Mouse (Mus musculus) layer of hippocampus, postnatal 14 days (tissue): ENCODE measurements around the gene Dpf1. TPM values are rescaled to one million over a fixed set of nuclear protein-coding genes. Genes with fewer than 3 reads are reported as not detected.
A peak's percentile ranks its signal among the peaks of the same experiment; 100 is the strongest.

Source experiments
- DNase-seq, 2 experiments: peaks; one replicate each; pipeline ENCODE4 v3.0.0; 2021 to 2022; ENCODE audit warnings: low spot score in 2 of 2, mixed read lengths in 1 of 2
- total RNA-seq, 2 experiments: library from RNA; stranded (reverse); gene quantifications; 2 replicates each; pipeline ENCODE4 v1.2.3; 2021

Gene Dpf1
- total RNA-seq, 2 experiments from 2014 or later, result 96.1 to 111 TPM

DNA sequence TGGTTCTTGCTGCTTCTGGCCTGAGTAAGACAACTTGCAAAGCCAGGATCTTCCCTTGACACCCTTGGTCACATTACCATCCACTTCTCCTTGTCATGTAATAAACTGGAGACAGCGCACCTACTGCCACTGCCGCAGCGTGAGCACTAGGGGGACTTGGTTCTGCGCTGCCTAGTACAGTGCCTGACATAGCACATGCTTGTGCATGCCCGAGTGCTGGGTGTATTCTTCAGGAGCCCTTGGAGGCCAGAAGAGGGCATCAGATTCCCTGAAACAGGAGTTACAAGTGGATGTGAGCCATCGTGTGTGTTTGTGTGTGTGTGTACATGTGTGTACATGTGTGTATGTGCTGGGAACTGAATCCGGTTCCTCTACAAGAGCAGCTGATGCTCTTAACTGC, 16.3 kb upstream of the Dpf1 start:
- no peak for DNase-seq

DNA sequence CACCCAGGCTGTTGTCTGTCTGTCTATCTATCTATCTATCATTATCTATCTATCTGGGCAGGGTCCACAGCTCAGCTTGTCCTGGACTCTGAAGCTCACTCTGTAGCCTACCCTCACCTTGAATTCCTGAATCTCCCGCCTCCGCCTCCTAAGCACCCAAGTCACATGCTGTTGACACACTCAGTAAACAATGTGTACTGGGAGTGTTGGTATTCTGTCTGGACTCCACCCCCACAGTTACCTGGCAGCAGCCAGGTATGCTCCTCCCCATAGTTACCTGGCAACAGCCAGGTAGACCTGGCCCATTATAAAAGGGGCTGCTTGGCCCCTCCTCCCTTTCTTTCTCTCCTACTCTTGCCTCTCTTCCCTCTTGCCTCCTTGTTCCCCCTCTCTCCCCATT, 15.7 kb upstream of the Dpf1 start:
- no peak for DNase-seq

DNA sequence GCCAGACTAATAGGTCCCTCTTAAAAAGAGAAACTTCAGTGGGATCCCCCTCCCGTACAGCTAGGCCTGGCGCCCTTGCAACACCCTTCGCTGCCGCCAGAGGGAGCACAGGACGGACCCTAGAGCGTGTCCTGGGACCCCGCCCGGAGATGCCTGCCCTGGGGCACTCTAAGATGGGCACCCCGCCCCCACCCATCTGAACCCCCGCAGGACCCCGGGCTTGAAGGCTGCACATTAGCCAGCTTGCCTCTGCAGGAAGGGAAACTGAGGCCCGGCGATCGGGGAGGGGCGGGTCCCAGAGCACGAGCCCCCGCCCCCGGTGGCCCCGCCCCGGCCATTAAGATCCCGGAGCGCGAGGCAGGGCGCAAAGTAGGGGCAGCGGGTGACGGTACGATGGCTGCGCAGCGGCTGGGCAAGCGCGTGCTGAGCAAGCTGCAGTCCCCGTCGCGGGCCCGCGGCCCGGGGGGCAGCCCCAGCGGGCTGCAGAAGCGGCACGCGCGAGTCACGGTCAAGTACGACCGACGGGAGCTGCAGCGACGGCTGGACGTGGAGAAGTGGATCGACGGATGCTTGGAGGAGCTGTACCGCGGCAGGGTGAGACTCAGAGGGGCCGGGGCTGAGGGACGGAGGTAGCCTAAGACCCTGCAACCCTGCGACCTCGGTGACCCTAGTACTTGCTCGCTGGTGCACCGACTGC, 14.7 kb upstream of the Dpf1 start, which contains the start of gene Ppp1r14a:
Gene Ppp1r14a, plus strand, starts transcription at position 367 of the 697 bp plus-strand sequence.
- DNase-seq, result peak in 1 of 2 experiments; percentile 42

DNA sequence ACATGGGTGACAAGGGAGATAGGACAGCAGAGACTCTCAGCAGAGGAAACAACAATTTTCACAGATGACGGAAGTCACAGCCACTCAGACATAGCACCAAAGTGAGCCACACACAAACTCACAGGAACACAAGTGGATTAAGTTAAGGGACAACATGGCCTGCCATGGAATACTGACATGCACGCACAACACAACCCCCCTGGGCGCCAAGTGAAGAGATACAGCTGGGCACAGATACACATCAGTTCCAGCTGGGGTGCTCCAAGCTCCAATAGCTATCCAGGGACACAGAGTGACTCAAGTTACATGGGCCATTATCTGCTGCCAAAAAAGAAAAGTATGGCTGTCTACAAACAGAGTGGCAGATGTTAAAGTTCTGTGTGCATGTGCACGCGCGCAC, 13.9 kb upstream of the Dpf1 start:
- no peak for DNase-seq

DNA sequence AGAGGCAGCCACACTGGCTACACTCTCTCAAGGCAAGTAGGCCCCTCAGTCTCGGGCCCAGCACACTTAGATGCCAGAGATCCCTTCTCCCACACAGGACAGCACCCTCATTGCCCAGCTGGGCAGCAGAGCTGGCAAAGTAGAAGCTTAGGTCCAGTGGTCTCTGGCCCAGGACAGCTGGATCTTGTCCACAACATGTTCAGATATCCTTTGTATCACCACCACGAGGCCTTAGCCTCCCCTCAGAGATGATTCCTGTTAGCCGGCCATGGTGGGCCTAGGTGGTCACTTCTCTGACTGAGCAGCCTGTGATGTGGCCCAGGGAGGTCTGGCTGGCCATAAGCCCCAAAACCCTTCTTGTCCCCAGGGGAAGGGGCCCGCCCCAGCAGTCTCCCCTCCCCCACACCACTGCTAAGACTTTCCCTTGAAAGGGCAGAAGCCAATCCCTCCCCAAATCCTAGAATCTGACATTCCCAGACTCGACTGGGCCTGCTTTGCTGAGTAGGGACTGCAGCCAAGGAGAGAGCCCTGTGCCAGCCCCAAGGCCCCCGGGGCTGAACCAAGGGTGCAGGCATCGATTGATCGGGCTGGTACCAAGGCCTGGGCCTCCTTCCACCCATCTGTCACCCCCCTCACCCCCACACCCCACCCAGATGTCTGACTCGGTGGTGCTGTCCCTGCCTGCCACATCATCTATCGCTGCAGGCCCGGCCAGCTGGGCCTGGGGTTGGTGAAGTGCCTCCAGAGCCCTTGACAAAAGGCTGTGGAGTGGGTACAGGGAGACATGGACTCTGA, 12.9 kb upstream of the Dpf1 start:
- DNase-seq, result no peak

DNA sequence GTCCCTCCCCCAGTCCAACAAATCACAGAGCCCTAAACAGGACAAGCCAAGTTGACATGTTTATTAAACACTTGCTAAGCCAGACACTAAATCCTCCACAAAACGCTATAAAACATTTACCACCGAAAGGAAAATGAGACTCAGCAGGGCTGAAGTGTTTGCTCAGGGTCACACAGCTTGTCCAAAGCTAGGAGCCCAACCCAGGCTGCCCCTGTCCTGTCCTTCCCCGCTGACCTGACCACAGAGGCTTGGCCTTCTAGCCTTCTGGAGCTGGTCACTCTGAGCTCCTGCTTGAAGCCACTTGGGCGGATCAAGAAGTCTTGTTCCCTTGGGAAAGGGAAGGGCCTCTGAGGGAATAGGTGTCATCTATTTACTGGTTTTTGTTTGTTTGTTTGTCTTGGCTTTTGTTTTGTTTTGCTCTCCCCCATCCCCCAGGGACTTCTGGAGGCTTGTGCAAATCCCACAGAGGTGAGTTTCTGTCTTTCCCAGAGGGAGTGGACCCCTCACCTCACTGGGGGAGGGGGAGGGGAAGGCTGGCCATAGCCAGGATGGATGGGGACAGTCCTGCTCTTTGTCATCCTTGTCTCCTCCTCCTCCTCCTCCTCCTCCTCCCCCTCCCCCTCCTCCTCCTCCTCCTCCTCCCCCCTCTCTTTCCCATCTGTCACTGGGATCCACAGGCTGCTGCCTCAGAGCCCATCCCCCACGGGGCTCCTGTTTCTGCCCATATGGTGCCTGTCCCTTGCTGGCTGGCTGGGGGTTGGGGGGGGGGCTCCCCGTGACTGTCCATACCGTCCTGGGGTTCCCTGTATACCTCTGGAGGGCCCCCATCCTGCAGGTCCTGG, 11.9 kb upstream of the Dpf1 start:
- no peak for DNase-seq

DNA sequence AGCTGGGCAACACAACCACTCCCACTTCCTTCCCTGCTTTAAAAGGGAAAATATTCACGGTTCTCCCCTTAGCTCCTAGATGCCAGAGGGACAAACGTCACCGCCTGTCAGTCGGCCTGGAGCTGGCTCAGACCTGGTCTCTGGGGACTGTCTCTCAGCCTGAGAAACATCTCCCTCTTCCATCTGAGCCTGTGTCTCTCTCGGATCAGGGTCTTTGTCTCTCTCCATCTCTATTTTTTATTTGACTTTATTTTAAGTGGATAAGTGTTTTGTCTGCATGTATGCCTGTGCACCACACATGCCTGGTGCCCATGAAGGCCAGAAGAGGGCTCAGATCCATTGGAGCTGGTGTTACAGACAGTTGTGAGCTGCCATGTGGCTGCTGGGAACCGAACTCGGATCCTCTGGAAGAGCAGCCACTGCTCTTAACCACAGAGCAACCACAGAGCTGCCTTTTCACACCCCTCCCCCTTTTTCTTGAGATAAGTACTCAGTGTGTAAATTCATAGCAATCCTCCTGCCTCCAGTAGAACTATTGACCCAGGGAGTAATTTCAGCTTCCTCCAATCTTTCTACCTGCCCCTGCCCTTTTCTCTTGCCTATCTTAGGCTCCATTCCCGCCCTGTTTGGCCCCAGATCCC, 11.2 kb upstream of the Dpf1 start:
- DNase-seq, result no peak

DNA sequence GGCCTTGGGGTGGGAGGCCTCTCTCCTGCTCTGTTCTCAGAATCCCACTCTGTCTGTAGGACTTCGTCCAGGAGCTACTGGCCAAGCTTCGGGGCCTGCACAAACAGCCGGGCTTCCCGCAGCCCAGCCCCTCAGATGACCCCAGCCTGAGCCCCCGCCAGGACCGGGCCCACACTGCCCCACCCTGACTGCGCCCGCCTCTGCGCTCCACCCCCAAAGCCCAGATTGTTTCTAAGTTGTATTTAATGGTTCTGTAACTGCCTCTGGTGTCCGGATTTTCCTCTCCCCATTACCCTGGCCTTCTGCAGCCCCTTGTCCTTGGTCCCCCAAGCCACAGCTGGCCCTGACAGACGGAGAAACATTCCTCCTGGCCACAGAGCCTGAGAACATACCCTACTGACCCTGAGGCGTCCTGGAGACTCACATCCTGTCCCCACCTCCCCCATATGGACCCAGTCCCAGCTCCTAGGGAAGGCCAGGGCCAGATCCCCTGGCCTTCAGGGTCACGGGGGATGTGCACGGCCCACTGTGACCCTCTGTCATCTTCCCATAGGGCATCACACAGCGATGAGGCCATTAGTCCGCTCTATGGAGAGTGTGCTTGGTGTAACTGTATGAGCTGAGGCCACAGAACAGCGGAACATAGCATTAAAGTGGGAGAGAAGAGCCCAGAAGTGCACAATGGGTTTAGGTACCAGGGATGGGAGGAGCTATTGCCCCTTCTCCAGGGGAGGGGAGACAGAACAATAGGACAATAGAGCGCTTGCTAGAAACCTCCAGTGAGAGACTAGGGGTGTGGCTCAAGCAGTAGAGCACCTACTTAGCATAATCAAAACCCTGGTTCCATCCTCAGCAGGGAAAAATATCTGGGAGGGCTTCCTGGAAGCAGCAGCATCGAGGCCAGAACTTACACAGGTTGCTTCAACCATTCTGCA, 10.4 kb upstream of the Dpf1 start:
- no peak for DNase-seq

DNA sequence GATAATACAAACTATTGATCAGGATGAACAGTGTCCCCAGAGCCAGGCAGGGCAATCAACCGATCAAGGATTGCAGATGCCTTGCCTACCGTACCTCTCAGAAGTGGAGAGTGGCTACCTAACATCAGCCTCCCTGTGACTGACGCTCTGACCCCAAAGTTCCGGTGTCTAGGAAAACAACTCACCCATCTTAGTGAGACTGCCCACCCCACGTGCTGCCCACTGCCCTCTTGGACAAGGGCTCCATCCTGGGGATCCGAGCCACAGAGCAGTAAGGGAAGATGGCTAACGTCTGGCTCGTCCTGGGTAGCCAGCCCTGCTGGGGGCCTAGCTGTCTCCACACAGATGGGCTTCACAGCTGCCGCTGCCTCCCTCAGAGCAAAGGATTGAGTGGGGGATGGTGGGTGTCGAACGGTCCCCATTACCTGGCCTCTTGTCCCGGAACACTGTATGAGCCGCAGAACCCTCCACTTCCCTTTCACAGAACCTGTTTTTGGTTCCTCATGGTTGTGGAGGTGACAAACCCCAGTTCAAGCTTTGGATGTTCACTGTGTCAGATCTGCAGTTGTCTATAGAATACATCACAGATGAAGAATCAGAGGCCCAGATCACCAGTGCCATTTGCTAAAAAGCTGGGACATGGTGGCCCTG, 9.5 kb upstream of the Dpf1 start:
- no peak for DNase-seq

DNA sequence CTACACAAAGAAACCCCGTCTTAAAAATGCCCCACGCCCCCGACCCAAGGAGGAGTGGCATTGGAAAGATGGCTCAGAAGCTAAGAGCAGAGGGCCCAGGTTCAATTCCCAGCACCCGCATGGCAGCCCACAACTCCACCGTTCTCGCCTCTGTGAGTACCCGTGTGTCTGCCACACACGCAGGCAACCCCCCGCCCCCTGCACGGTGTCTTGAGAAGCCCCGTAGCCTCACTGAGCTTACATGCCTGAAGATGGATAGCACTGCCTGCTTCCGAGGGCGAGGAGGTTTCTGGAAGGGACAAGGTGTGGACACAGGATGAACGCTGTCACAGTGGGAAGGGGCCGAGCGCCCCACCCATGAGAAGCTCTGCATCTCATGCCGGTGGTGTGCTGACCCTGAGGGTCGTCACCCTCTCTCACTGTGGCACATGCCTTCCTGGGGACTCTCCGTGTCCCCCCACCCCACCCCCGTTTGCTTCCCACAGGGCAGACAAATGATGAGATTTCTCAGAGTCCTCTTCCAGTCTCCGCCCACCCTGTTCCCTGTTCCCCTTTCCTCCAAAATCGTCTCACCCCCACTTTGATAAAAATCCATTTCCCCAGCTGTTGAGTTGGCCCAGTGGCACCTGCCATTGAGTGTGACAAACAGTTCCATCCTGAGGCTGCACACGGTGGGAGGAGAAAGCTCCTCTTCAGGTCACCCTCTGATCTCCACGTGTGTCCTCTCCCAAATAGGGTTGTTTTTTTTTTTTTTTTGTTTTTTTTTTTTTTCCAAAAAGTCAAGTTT, 7.7 kb upstream of the Dpf1 start:
- DNase-seq, result no peak

DNA sequence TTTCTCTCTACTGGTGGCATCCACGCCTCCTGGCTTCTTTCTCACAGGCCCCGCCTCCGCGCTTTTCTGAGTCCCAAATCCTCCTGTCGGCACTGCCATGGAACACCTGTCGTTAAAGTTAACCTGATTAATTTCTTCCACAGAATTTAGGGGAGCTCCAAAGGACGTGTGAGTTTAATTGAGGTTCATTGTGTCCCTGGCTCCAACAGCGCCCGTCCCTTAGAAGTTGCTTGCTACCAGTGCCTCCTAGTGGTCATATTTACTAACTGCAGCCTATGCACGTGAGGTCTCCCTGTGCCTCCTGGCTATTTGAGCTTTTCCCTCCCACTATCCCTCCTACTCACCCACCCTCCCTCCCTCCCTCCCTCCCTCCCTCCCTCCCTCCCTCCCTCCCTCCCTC, 6.8 kb upstream of the Dpf1 start:
- peak in 1 of 2 experiments; percentile 71 for DNase-seq

DNA sequence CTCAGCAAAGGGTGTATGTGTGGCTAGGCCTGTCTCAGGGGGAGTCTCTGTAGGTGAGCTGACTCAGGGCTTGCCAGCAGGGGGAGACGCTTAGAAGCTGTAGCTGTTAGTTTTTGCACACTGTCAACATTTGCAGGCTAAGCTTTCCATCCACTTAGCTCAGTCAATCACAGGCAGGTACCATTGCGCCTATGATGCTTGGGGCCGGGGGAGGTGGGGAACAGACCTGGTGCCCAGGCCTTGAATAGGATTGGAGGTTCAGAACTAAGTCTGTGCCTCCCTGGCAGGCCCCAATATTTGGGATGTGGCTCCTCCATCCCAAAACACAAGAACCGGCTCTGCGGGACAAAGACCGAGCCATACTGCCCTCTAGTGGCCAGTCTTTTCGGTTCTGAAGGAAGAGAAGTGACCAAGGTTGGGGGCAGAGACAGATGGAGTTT, 2.6 kb upstream of the Dpf1 start:
- no peak for DNase-seq

DNA sequence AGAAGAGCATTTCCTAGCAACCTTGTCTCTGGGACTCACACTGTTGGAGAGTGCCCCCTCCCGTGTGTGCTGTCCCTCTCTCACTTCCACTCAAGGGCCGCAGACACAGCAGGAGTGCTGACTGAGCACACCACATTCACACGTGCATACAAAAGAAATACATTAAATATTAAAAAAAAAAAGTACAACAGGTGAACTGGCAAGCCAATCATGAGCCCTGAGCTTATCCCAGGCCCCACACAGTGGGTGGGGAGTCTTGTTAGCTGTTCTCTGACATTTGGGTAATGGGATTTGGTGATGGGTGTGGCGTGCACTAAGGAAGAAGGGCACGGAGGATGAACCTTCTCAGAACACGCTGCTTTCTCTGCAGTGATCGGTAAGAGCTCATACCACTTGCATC, 1.1 kb upstream of the Dpf1 start:
- no peak for DNase-seq

DNA sequence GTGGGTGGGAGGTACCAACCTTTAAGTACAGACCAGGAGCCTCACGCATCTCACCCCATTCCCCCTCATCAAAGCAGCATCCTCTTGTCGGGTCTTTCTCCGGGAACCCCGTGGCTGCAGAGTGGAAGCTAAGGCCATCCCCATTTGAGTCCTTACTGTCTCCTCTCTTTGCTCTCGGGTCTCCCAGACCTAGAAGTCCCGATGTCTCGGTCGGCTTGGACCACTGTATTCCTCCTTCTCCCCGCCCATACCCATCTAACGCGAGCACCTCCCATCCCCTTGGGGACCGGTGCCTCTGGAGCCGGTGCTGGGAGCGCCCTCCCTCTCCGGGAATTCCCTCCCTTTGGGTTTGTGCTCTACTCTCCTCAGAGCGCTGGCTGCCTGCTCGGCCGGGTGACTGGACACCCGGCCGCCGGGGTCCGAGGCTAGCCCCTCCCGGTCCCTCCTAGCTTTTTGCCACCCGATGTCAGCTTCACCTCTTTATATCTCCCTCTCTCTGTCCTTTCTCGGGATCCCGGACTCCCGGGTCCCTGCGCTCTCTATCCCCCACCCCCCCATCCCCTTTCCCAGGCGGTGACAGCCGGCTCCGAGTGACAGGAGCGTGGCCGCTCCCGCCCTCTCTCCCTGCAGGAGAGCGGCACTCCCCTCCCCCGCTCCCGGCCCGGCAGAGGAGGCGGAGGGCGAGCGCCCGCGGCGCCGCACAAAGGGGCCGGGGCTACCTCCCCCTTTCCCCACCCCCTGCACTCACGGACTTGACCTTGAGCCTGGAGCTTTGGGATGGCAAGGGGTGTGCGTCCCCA, 912 bp downstream of the Dpf1 start:
- no peak for DNase-seq

DNA sequence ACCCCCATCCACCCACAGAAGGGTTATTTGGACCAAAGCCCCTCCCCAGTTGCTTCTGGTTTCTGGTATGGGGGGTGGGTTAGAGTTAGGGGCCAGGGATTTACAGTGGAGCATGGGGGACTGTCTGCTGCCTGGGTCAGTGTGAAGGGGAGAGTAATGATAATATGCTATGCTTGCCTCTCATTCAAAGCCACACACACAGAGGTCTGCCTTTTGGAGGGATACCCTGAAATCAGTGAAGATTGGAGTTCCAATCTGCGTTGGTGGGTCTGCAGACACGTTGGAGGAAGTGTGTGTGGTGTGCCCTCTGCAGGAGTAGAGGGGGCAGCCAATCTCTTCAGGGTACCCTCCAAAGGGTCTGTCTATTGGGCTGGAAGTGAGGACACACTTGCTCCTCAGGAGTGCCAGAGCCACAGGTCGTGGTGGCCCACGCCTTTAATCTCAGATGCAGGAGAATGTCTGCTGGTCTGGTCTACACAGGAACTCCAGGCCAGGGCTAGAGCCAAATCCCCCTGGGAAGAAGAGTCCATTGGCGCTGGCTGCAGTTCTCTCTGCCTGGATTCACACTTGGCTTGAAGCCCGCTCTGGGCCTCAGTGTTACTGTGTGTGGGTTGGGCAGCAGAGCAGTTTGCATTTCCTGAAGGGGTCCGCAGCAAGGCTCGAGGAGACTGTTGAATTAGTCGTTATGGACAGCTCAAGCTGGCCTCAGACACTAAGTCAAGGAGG, 1.7 kb downstream of the Dpf1 start:
- DNase-seq, result no peak

DNA sequence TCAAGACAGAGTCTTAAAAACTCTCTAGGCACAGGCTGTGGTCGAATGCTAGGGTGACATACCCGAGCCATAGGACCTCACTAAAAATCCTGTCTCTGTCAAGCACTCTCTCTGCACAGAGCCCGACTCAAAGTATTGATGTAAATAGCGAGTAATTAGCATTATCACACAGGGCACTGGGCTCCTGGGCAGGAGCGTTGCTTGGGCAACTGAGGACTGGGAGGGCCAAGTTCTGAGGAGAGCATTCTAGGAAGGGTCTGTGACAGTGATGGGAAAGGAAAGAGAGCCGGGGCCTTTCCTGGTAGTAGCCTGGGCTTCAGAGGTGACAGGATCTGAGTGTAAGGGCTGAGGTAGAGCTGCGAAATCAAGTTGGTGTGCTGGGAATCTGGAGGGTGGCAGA, 2.4 kb downstream of the Dpf1 start:
- DNase-seq, result no peak

DNA sequence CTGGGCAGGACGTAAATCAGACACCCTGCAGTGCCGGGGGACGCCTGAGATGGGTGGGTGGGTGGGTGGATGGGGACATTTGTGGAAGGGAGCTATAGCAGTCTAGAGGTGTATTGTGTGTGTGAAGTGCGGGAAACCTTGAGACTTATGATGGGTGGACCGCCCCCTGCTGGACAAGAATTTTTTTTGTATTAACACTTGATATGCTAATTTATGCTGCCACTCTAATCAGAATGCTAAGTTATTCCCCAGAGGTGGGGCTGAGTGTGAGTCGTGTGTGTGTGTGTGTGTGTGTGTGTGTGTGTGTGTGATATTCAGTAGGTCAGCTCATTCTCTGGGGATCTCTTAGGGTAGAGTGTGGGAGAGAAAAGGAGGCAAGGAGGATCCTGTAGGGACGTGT, 2.9 kb downstream of the Dpf1 start:
- DNase-seq, result no peak
